Mouse (Mus musculus) ZHBTc4 (cell line): Measurements from ENCODE around the gene Pdhx.
A peak's percentile ranks its signal among the peaks of the same experiment; 100 is the strongest.

ENCODE experiments used
- DNase-seq: peaks from one replicate; pipeline ENCODE4 v3.0.0-alpha.2; 2011; ENCODE audit warnings: low read depth, low spot score

Pdhx gene

DNA sequence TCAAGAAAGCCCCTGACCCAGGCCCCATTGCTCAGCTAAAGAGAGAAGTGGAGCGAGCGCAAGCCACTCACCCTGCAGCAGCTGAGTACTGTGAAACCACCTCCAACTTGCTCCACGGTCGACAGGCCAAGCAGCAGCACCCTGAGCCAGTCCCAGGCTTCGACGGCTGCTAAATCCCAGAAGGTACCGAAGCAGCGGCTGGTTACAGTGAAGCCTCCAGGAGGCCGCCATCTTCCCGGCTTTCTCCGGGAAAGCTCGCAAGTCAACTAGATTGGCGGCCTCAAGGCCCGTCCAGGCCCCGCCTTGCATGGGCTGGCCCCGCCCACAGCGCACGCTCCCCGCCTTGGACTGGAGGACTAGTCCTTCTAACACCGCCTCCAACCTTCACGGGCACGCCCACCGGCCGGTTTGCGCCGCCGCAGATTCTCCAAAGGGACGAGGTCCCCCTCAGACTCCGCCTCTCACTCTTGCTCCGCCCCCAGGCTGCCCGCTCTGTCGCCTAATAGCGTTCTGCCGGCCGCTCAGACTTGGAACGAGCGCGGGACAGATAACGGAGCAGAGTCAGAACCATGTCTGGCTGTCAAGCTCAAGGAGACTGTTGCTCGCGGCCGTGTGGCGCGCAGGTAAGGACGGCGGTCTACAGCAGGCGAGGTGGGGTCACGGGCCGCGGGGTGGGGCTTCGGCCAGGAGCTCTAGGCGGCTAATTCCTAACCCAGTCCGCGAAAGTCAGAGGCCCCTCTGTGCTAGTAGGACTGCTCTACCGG is at the start of gene Pdhx, which contains the start of gene Apip:
Gene Pdhx (minus strand): TSS at position 295 of the 764 bp plus-strand sequence.
Gene Apip (plus strand): TSS at position 457 of the 764 bp plus-strand sequence.
- DNase-seq = peak; percentile 100

DNA sequence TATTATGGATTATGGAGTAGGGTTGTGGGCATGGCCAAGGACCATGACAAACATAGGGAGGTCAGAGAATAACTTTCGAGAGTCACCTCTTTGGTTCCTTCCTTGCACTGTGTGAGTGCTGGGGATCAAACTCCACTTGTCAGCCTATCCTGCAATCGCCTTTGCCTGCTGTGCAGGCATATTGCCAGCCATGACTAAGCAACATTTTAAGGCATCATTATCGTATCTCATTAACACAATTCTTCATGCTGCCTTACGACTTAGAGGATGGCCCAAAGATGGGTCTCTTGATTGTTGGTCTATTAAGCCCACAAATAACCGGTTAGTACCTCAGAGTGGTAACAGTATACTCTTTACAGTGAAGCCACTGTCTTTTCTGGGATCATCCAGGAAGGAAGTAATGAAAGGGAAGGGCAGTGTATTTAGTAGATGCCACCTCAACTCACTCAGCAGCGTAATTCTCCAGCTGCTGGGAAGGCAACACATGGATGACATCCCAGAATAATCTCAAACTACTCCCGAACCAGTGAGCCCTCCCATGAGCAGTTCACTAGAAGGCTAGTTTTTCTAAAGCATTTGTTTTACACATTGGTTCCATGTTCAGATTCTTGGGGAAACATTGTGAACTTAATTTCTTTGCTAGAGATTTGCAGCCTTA is 46.0 kb upstream of the Pdhx start:
- DNase-seq = no peak

DNA sequence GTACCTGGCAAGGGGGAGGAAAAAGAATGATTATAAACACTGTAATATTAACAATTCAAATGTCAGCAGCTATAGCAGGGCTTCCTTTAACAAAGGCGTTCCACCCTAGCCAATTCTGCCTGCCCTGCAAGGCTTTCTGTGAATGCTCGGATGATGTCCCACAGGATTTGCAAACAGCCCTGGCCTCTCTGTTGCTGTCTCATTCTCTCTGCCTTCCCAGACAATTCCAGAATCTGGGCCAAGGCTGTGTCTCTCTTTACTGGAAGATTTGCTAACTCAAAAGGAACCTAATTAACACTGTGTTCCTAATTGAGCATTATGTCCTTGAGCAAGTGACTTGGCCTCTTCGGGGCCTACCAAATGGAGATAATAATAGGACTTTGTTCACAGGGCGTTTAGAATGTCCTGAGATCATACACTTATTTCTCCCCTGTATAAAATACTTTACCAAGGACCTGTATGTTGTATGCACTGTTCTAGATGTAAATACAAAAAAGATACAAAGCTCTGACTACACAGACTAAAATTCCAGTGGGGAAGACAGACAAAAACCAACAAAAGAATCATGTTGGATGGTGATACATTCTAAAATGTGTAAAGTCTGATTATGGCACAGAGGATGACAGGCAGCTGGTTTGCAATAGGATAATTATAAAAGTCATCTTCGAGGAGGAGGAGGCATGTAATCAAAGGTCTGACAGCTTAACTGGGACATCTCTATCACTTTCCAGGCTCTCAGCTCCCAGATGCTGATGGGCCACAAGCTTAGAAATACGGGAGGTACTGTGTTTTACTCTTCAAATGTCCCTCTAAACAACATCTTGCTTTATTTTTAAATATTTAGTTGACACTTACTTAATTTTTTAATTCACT is 45.2 kb upstream of the Pdhx start:
- DNase-seq = no peak

DNA sequence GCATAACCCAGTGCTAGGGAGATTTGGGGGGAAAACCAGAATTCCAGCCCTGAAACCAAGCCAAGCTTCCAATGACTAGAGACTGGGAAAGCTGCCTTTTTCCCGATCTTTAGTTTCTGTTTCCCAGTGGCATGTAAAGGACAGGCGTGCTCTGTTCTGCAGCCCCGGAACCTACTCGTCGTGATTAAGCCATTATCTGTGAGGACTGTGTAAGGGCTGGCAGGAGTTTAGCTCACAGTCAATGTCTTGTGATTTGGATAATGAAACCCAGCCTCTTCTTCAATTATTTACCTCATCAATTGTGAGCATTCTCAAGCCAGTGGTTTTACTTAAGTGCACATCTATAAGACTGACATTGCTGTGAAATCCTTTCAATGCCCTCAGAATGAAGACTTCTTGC is 43.9 kb upstream of the Pdhx start:
- DNase-seq = no peak

DNA sequence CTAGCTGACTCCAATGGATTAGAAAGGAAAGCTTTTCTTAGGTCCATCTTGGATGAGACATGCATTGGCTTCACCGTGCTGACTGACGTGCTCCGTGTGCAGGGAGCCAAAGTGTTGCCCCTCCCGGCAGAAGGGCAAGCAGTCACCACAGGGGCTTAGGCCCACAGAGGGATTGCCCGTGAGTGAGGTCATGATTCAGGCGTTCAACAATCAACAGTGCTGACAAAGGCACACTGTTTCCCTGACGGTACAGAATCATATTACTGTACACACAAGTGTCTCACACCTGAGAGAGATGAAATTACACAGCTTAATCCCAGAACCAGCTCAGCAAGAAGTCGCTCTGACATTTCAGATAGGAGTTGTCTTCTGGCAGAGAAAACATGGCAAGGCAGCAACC is 38.4 kb upstream of the Pdhx start:
- no peak for DNase-seq

DNA sequence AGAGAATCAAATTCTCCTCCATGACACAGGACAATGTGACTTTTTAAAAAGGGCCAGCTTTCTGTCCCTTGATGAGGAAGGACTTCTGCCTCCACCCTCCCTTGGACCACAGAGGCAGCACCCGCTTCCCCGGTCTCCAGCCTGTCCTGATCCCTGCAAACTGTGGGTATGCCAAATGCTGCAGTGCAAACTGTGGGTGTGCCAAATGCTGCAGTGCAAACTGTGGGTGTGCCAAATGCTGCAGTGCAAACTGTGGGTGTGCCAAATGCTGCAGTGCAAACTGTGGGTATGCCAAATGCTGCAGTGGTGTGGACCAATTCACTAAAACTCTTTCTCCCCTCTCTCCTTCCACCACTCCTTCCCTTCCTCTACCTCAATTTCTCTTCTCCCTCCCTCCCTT is 32.9 kb upstream of the Pdhx start:
- no peak for DNase-seq

DNA sequence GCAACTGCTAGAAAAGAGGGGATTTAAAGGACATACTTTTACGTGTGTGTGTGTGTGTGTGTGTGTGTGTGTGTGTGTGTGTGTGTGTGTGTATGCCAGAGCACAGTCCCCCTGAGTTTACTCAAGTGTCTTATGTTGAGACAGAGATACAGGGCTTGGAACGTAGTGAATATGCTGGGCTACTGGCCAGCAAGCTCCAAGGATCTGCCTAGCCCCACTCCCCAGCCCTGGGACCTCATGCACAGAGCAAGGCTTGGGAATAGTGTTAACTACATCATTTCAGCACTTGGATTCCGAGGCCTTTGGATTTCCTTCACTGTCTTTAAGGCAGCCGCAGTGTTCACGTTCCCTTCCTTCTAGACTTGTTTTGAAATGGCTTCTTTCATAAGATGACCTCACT is 29.3 kb upstream of the Pdhx start:
- DNase-seq = no peak

DNA sequence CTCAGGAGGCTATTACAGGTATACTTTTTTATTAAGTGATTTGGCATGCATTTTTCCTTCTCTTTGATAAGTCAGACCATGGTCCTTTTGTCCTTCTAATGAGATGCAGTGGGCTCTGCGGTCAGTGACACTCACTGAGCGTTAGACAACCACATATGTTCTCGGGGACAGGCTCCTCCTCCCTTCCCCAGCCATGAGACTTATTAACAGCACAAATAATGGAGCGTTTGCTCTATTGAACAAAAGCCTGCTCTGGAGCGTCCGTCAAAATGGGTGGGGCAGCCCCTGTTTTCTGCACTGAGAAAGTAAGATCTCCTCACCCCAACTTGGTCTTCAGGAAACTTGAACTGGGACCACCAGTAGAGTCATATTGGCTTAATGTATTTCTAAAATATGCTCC is 16.2 kb upstream of the Pdhx start:
- no peak for DNase-seq

DNA sequence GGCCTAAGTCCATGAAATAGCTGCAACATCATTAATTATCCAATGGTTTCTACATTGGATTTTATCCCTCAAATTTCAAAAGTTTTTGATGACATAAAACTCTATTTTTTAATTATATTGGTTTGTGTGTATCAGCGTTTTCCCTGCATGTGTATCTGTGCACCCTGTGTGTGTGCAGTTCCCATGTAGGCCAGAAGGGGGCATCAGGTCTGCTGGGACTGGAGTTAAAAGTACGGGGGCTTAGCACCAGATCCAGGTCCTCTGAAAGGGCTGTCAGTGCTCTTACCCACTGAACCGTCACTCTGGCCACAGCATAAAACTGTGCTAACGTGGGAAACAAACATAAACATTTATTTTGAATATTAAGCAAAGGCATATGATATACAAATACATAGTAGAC is 14.8 kb upstream of the Pdhx start:
- peak; percentile 65 for DNase-seq

DNA sequence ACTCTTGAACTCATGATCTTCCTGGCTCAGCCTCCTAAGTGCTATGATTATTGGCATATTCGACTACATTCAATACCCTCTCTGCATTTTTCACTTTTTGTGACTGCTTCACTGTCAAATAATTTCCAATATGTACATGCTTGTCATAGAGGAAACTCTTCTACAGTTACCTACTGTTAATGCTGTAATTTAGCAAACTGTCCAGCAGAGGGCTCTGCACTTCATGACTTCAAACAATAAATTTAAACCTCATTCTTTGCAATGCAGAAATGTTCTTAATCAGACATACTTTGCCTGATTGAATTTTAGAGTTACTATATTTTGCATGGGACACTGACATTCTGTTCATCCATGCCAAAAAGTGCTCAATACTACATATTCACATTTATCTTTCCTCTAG is 13.1 kb upstream of the Pdhx start:
- DNase-seq = peak; percentile 43

DNA sequence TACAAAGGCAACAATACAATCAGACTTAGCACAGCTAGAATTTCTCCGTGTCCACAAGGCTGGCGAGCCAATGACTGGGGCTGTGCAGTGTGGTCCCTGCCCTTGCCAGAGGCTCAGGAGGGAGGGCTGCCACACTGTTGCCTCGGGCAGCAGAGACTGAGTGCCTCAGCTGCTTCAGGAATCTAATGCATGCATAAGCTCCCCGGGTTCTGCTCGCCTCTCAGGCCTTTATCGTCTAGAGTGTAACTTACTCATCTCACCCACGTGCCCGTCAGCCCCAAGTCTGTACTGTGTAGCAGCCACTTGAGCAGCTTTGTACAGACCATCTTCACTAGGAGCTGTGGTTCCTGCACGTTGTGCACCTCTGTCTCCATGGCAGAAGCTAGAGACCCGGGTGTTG is 12.3 kb upstream of the Pdhx start:
- no peak for DNase-seq

DNA sequence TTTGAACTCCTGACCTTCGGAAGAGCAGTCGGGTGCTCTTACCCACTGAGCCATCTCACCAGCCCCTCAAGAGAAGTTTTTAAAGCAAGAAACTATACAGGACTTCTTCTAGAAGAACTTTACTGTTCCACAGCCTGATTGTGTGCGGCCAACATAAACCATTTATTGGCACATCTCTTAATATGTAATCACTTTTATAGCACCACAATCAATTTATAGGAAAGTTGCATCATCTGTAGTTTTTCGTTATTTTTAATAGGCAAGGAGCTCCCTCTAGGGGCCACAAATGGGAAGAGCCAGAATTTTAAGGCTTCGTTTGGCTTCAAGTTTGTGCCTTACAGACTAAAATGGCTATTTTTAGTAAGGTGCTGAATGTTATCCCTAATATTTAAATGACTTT is 11.1 kb upstream of the Pdhx start:
- DNase-seq = peak; percentile 36

DNA sequence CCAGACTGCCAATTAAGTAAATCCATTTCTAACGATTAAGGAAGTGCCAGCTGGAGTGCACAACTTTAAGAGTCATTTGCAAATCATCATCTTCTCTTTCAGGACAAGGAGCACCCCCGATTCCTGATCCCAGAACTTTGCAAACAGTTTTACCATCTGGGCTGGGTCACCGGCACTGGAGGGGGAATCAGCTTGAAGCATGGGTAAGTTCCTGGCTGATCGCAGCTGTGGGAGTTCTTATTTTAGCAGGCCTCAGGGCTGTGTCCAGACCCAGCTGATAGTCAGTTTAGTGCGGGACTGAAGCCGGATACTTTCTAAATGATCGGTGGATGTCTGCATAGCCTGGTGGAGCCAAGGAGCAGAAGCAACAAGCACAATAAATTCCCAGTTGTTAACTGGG is 9.5 kb upstream of the Pdhx start:
- DNase-seq = no peak

DNA sequence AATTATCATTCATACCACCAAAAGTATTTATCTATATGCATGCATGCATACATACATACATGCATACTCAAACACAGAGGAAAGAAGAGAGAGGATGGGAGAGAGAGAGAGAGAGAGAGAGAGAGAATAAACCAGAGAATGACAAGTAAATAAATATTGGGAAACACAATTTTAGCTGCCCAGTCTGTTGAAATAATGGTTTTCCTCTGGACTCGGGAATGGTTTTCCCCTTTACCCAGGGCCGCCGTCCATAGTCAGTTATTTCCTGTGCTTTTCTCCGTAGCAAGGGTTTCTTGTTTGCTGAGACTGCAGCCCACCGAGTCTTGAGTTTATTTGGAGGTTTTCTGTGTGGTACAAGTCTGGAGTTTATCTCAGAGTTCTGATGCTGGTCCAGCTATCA is 8.4 kb upstream of the Pdhx start:
- no peak for DNase-seq

DNA sequence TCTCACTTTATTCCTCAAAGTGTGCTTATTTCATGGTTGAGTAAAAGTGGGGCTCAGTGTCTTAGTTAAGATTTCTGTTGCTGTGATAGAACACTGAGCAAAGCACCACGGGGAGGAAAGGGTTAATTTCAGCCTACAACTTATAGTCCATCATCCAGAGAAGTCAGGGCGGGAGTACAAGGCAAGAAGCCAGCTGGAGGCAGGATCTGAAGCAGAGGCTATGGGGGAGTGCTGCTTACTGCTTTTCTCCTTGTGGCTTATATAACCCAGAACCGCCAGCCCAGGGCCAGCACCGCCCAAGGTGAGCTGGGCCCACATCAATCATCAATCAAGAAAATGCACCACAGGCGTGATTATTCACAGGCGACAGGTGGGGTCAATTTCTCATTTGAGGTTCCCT is 7.8 kb upstream of the Pdhx start:
- DNase-seq = no peak

DNA sequence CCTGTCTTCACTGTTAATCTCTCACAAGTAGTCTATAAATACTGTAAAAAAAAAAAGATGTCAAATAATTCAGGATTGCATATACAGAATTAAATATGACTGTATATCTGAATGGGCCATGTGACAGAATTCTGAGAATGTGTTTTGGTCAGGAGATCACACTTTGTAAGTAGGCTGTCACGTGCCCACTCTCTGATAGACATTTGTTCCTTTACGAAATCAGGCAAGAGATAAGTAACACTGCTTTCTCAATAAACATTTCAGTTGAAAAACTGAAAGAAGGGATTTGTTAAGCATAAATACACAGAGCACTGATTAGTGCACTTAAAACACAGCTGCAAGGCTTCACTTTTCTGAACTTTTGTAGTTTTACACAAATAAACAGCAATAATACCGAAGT is 2.7 kb downstream of the Pdhx start:
- DNase-seq = no peak

DNA sequence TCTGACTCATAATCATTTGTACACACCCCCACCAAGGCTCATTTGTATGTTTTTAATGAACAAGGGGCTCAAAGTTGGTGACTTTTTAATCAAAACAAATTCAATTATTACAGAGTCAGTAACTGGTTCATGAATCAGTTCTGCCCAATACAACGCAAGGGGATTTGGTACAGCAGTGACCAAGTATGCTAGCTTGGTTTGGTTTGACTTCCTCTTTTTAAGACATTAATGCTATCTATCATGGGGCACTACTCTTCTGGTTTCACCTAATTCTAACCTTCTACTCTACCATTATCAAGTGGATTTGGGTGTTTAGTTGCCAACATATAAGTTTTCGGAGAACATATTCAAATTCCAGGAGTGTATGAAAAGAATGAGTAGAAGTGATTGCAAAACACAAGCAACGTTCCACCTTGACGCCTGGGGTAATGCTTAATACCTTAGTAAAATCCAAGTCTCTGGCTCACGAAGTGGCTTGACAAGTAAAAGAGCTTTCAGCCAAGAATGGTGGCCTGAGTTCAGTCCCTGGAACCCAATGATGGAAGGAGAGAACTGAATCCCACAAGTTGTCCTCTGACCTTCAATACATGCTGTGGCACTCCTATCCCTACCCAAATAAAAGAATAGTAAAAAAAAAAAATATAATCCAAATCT is 3.4 kb downstream of the Pdhx start:
- DNase-seq = no peak

DNA sequence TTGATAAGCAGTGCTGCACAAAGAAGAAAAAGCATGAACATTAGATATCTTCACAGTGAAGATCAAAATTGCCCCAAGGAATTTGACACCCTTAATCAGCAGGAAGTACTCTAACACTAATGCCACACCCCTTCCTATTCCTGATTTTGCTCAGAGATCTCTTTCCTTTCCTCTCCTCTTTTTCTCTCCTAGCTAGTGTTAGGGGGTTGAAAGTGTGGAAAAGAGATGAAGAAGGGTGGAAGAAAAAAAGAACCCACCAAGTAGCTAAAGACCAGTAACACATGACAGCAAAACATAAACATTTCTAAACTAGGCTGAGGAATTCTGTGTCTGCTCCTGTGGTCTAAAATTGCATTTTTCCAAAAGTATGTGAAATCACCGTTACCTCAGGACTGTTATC is 4.7 kb downstream of the Pdhx start:
- DNase-seq = no peak

DNA sequence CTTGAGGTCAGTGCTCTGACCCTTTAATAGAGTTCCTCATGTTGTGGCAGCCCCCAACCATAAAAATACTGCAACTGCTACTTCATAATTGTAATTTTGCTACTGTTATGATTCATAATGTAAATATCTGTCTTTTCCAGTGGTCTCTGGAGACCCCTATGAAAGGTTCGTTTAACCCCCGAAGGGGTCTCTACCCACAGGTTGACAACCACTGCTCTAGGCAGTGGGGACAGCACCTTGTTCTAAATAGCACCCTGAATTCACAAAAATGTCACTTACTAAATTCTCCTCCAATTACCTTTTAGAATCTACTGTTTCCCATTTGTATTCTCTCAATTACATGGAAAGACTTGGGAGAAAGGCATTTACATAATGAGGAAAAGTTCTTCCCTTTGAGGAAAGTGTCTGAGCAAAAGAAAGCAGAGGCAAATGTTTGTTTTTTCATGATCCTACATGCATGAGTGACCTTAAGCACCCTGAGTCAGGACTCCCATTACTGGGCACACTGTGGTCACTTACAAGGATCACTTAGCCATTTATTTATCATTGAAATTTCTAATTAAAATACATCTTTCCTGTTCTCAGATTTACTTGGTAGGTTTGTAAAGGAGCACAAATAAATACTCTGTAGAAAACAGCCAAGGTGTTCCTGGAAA is 5.6 kb downstream of the Pdhx start:
- no peak for DNase-seq

DNA sequence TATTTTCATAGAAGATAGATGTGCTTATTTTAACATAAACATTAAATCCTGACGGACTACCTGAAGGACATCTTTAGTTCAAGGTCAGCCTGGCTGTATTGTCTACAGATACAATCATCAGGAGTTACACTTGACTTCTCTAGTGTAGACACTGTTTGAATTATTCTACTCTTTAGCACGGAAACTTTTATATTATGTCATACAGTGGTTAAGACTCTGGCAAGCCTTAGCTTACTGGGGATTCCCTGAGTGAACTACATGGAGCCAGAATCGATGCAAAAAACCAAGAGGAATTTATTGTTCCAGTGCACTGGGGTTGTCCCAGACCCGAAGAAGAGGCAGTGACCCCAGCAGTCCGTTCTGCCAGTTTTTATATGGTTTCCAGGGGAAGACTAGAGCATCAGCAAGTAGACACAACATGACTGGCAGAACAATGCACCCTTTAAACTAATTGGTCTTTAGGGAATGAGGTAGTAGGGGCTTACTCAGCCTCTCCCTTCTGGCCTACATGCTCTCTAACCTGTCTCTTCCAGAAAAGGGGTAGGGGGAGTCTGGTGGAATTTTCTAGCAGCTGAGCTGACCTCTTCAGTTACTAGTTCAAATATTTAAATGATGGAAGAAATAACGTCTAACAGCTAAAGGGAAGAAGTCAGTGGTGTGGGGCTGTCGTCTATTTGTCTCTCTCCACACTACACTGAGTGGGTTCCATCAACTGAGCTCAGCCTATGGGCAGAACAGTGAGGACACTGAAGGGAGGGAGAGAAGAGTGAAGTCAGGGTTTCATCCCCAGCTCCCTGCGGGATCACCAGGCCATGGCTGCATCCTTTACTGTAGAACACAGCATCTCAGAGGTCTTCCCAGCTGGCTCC is 6.4 kb downstream of the Pdhx start:
- DNase-seq = no peak
